Comparison of ENCODE assay signal across 9 mouse cellular contexts in genomic region chr12:99640214-99641151, GRCm38 (mm10).
DNase-seq lines count a peak whose midpoint lies in the region; ATAC-seq and TF ChIP-seq lines count a peak whose summit lies in the region.
"Had no signal": no experiment of that assay in that cellular context is flagged by ENCODE, and none has a peak within 500 bp of the region (broad histone marks: within the 10 kb centered on the region; RNA-seq: fewer than 3 reads in every experiment).

No protein-coding gene starts in this region.

- DNase-seq in left cerebral cortex, postnatal 14 days (ENCODE audit: low spot score in 2 of 2), result peak; percentile 25 to 41
- DNase-seq in left cerebral cortex, adult 11 months (ENCODE audit: low spot score), result no peak
- DNase-seq in embryo, embryonic 9.5 days (ENCODE audit: extremely low spot score), result peak; percentile 51
- peak; percentile 6 for DNase-seq in heart, postnatal 4 days
- no peak for DNase-seq in liver, embryonic 14.5 days (ENCODE audit: low read depth in 3 of 3, low spot score in 3 of 3)
- peak; percentile 49 to 78 for DNase-seq in natural killer cell, adult 2 months (ENCODE audit: low spot score in 2 of 2)
- peak; percentile 62 to 63 for DNase-seq in thymus, postnatal 36 days
- no peak for DNase-seq in right cerebral cortex, postnatal 4 days

- peak overlapping the region; percentile 19 for H3K4me2 ChIP-seq in liver, embryonic 14.5 days (ENCODE audit: low read depth)

- no peak for ATAC-seq in liver, embryonic 14.5 days (ENCODE audit: insufficient read depth)

- no peaks in the 10 kb centered on the region for H3K36me3 ChIP-seq in liver, embryonic 14.5 days (replicated peaks; ENCODE audit: control insufficient read depth, insufficient read depth, low read depth)

- no peak for TF ChIP-seq CTCF in liver, embryonic 14.5 days (IDR thresholded peaks at IDR 0.05; ENCODE audit: low read depth)

- TF ChIP-seq EP300 in liver, embryonic 14.5 days (IDR thresholded peaks at IDR 0.05; ENCODE audit: low read depth), result no peak

- H3K27me3 ChIP-seq in liver, embryonic 14.5 days (ENCODE audit: control insufficient read depth, insufficient read depth, low read length), result no peaks in the 10 kb centered on the region

- no peak overlapping the region for H3K27ac ChIP-seq in liver, embryonic 14.5 days

- no peak overlapping the region for H3K9ac ChIP-seq in liver, embryonic 14.5 days (replicated peaks)

- H3K4me1 ChIP-seq in liver, embryonic 14.5 days (replicated peaks; ENCODE audit: control insufficient read depth in 2 of 2, insufficient read depth in 2 of 2, low read length in 1 of 2), result 0 out of 4 replicates have a peak, but pooled peaks cover 0 to 2% of the 10 kb centered on the region in 2 experiments

- H3K9me3 ChIP-seq in liver, embryonic 14.5 days (ENCODE audit: control insufficient read depth, low read length), result peaks cover 2% of the 10 kb centered on the region; the same call in 1 of the 2 replicates

- 9% methylated on average over 18 of the region's 18 CpGs for WGBS in liver, embryonic 14.5 days (ENCODE audit: insufficient replicate concordance)

- H3K4me3 ChIP-seq in liver, embryonic 14.5 days (ENCODE audit: insufficient read depth in 1 of 2, low read depth in 2 of 2, low read length in 2 of 2), result no peak overlapping the region
- H3K4me3 ChIP-seq: erythroblast, embryonic 14.5 days had no signal

- intact Hi-C loops in left cerebral cortex, postnatal 14 days (cut with DNase I), result no loop called here

Comparison
In these comparisons a context has a peak if more than half of its experiments do, and no peak if none do; other contexts are left out.
1. DNase-seq: peak in left cerebral cortex, postnatal 14 days (2 of 2), embryo, embryonic 9.5 days (single experiment), heart, postnatal 4 days (single experiment), natural killer cell, adult 2 months (2 of 2) and thymus, postnatal 36 days (2 of 2); none in left cerebral cortex, adult 11 months (single experiment), liver, embryonic 14.5 days (0 of 3) and right cerebral cortex, postnatal 4 days (single experiment).